Mouse (Mus musculus): ENCODE results near the gene Hdgfl1. TPM values are rescaled to one million over a fixed set of nuclear protein-coding genes. Genes with fewer than 3 reads are reported as not detected.

The Hdgfl1 gene
- polyA plus RNA-seq, 1 experiment from 2014 or later: not detected

- Histone ChIP-seq H3K9me3 (no peaks in the 10 kb centered on the region), H3K4me3 (replicated peaks) (no peak overlapping the region), H3K4me1 (no peaks in the 10 kb centered on the region), H3K9ac (no peak overlapping the region), H3K27me3 (replicated peaks) (no peaks in the 10 kb centered on the region), H3K4me2 (no peak overlapping the region), H3K27ac (no peak overlapping the region), H3K36me3 (no peaks in the 10 kb centered on the region)
- no peak for ATAC-seq (ENCODE audit: insufficient read depth, low FRiP score, low read depth)
- WGBS: 32% methylated on average over 1 of the region's 1 CpGs
Observed at GRCm38 (mm10) chr13:26720917-26721316, 49.0 kb downstream of the Hdgfl1 start.

DNA sequence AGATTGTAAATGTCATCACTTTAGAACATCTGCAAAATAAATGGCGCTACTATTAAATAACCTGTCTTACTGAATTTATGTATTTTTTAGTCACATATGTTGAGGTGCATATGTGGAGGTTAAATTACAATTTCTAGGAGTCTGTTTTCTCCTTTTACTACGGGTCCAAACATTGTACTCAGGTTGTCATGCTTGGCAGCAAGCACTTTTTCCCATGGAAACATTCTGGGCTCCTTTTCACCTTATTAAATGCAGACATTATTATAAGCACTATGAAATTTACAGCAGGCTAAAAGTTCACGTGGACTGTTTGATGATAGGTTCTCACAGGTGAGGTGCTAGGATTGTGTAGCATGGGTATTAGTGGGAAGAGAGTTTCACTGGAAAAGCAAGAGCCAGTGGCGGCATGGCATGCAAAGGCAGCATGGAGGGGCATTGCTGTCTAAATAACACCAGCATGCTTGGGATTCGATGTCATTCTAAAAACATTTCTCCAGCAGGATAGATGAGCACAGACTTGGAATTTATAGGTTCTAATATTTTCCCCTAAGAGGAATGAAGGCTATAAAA lies 50.7 kb downstream of the Hdgfl1 start:
- Histone ChIP-seq H3K27ac (no peak overlapping the region), H3K4me2 (no peak overlapping the region), H3K27me3 (replicated peaks) (no peaks in the 10 kb centered on the region), H3K36me3 (no peaks in the 10 kb centered on the region), H3K4me1 (no peaks in the 10 kb centered on the region), H3K9me3 (no peaks in the 10 kb centered on the region), H3K4me3 (replicated peaks) (no peak overlapping the region), H3K9ac (no peak overlapping the region)
- 77% methylated on average over 5 of the region's 5 CpGs for WGBS
- ATAC-seq (ENCODE audit: insufficient read depth, low FRiP score, low read depth): no peak

Measured in stomach, embryonic 15.5 days (tissue).